Mouse (Mus musculus): ENCODE data around the gene Vipr2.
A peak's percentile ranks its signal among the peaks of the same experiment; 100 is the strongest.

Gene Vipr2

DNA sequence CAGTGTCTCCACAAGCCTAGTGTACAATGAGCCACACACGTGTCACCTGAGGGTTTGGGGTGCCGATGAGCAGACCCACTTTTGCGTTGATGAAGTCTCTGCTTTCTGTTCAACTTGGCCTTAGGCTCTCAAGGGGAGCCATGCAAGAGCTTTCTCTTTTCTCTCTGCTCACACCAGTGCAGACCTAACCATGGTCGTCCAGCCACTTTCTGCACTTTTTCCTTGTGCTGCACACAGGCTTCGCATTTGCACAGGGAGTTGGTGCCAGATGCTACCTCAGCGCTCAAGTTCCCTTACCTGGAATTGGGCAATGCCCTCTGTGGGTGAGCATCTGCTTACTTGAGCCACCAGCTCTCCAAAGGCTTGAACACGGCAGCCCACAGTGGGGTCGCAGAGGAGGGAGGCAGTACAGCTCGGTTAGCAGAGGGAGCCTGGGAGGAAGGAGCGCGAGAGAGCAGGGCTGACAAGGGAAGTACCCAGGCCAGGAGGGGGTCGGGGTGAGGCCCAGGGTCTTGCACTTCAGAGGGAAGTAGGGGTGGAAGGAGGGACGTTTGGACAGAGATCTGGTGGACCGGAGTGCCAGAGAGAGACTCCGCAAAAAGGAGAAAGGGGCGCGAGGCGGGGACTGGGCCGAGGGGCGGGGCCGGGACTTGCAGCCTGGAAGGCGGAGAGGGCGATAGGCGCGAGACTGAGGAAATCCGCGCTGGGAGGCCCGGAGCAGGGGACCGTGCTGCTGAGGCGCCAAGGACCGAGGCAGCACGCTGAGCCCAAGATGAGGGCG is at the start of gene Vipr2:
Gene Vipr2 (plus strand): TSS at position 653 of the 781 bp plus-strand sequence.
- DNase-seq (ENCODE audit: low read depth, low spot score) = no peak

DNA sequence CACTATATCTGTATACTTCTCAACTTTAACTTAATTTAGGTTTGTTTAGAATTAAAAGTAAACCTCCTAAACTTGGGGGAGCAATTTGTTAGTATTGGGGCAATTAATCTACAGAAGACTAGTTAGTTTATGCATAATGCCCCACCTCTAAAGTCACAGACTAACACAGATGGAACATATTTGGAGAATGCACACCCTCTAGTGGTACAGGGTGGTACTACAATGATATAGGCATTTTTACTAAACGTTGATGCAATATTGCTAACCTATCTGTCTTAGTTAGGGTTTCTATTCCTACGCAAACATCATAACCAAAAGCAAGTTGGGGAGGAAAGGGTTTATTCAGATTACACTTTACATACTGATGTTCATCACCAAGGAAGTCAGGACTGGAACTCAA is 49.4 kb upstream of the Vipr2 start:
- DNase-seq (ENCODE audit: low read depth, low spot score) = no peak

DNA sequence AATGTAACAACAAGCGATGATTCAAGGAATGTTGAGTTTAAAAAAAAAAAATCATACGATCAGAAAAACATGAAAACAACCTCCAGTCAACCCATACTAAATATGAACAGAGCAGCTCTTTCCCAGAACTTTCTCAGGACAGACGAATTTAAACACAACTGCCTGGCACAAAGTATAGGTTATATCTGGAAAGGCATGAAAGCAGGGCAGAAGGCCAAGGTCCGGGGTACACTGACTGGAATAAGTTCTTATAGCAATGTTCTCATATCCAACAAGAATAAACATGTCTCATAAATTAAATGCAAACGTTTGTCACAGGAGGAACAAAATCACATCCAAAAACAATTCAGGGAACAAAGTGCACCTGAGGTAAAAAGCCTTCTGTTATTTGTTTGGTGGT is 42.2 kb upstream of the Vipr2 start:
- no peak for DNase-seq (ENCODE audit: low read depth, low spot score)

DNA sequence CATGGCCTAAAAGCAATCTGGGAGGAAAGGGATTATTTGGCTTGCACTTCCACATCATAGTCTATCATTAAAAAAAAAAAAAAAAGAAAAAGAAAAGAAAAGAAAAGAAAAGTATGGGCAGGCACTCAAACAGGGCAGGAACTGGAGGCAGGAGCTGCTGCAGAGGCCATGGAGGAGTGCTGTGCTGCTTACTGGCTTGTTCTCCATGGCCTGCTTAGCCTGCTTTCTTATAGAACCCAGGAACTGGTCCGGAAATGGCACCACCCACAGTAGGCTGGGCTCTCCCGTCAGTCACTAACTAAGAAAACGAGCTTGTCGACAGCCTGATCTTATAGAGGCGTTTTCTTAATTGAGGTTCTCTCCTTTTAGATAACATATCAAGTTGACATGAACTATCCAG is 32.7 kb upstream of the Vipr2 start:
- no peak for DNase-seq (ENCODE audit: low read depth, low spot score)

DNA sequence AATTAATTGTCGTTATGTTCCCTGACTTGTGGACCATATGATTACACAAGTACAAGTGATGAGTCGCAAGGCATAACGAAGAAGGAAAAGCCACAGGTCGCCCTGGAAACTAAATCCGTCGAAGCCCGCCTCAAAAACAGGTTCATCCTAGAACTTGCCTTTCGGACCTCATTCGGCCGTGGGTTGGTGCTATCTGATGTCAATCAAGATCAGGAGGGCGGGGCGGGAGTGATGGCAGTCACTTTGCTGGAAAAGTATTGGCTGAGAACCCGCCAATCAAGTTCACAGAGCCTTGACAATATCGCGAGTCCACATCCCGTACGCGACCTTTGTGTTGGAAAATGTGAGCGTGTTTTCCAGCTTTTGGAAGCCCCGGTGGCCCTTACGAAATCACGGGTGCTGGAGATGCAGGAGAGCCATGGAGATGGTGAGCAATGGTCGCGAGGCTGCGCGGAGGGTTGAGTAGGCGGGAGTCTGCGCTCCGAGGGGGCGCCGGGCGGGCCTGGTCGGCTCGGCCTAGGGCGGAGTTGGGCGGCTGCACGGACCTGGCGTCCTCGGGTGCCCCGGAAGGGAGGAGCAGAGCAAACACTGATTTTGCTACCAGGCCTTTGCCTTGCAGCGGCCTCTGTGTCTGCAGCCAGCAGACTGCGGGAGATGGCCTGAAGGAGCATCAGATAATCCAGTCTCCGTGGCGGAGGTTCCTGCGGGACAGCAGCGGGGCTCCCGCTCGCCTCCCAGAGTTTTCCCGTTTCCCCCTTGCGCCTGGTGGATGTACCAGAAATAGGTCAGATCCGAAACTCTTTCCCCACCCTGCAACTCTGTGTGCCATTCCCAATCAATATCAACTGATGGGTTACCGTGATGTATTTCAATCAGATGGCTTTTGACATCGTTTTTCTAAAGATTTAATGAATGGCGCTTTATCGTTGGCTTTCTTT is 29.8 kb upstream of the Vipr2 start, which contains the start of gene Zfp386:
Gene Zfp386 (plus strand): TSS at position 285 of the 938 bp plus-strand sequence.
- DNase-seq (ENCODE audit: low read depth, low spot score) = peak; percentile 99

DNA sequence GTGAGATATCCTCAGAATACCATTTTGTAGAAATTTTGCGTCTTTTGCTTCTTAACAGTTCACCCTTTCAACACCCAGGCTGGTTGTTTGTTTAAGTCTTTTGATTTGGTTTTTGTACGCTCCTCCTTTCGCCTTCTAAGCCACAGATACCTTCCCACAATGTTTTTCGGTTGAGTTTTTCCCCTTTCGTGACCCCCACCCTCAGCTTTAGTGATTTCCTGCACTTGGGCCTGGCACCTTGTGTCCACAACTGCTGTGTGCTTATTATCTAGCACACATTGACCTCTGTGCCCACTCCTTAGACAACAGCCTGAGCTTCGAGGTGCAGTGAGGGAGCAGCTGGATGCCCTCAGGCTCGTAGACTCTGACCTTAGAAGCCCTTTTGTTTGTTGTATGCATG is 28.8 kb upstream of the Vipr2 start:
- DNase-seq (ENCODE audit: low read depth, low spot score) = no peak

DNA sequence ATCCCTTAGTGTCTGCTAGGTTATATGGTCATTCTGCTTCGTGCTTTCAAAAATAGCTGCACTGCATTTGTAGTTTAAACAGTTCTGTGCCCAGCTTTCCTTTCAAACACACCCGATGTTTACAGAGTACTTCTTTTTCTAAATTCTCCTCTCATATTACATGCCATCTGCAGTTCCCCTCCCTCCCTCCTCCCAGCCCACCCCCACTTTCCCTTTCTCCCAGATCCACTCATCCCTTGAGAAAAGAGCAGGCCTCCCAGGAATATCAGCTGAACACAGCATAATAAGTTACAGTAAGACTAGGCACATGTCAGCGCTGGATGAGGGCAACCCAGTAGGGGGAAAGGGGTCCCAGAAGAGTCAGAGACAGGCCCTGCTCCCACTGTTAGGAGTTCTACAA is 28.3 kb upstream of the Vipr2 start:
- DNase-seq (ENCODE audit: low read depth, low spot score) = no peak

DNA sequence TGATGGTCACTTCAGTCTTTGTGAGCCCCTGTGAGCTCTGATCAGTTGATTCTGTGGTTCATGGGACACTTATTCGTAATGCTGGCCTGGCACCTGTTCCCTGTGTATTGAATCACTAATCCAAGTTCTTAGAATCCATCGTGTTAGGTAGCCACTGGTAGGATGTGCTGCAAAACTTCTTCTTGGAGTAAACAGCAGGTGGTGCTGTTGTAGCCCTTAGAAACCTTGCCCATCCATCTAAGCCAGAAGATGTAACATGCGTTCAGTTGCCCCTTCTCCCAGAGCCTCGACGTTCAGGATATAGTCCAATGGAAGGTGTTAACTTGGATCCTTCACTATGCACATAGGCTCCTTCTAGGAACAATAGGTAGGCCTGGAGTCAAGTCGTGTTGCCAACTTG is 27.8 kb upstream of the Vipr2 start:
- DNase-seq (ENCODE audit: low read depth, low spot score) = no peak

DNA sequence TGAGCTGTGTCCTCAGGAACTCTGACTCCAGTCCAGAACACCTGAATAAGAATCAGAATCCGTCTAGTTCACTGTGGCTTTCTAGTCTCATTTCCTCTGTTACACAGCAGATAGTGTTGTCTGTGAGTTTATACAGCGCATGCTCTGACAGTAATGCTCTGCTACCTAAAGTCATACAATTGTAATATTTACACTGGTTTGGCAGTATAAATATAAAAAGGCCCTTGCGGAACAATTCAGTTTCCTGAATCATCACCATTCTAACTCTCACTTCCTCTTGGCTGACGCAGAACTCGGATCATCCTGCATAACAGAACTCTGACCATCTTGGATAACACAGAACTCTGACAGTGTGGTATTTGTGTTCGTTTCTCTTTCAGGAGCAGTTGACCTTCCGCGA is 23.2 kb upstream of the Vipr2 start:
- no peak for DNase-seq (ENCODE audit: low read depth, low spot score)

DNA sequence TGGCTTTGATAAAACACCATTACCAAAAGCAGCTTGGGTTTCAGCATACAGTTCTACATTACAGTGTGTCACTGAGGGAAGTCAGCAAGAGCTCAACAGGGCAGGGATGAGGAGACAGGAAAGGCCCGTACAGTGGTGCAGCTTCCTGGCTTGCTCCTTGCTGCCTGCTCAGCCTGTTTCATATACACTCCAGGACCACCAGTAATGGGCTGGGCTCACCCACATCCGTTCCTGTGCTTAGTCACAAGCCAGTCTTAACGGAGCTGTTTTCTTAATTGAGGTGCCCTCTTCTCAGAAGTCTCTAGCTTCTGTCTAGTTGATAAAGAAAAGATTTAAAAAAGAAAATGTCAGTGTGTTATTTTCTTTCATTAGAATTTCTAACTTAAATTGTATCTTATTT is 21.4 kb upstream of the Vipr2 start:
- DNase-seq (ENCODE audit: low read depth, low spot score) = no peak

DNA sequence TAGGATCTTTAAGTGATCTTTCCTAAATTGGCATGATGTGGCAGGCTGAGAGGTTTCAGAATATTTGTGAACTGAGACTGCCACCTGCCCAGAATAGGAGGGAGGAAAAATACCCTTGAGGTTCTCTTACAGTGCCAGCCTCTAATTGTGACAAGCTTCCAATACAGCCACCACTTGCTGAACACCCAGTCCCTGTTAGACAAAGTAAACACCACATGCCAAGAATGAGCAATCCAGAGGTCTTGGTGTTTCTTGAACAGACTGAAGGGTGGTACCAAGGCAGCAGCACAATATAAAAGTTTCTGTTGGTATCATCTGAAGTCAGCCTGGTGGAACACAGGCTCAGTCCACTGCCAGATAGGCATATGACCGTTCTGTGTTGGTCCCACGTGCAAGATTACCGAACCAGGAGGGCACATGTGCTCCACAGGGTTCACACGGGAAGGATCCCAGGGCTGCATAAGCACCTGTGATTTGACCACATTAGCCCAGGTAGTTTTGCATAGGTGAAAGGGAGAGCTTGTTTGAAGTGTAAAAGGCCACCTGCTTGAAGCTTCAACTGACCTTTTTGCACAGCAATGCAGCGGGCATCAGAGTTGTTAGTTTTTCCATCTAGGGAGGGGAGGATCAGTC is 15.8 kb upstream of the Vipr2 start:
- no peak for DNase-seq (ENCODE audit: low read depth, low spot score)

DNA sequence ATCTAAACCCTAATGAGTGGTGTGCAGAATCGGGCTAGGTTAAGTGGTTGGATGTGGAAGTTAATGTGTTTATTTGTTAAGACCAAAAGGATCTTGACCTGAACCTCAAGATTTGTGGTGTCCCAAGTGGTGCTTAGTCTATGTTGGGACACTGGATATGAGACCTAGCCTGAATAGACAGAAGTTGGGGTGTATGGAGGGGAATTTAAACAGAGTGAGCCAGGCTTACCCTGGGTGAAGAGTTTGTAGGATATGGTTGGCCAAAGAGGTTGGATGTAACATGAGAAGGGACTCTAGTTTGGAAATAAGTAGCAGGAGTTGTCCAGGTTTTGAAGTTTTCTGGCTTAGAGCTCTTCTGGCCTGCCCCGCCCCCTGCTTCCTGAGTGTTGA is 15.3 kb upstream of the Vipr2 start:
- no peak for DNase-seq (ENCODE audit: low read depth, low spot score)

DNA sequence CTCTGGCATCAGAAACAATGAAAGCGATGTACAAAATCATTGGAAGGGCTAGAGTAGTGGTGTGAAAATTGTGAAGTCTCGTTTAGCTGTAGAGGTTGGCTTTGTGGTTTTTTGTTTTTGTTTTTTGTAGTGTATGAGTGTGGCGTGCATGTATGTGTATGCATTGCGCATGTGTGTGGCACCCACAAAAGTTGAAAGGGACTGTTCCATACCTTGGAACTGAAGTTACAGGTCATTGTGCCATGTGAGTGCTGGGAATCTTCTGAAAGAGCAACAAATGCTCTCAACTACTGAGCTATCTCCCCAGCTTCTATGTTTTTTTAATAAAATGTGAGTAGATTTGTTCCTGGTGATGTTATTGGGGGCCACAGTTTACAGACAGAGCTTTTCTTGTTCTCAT is 14.5 kb upstream of the Vipr2 start:
- DNase-seq (ENCODE audit: low read depth, low spot score) = no peak

DNA sequence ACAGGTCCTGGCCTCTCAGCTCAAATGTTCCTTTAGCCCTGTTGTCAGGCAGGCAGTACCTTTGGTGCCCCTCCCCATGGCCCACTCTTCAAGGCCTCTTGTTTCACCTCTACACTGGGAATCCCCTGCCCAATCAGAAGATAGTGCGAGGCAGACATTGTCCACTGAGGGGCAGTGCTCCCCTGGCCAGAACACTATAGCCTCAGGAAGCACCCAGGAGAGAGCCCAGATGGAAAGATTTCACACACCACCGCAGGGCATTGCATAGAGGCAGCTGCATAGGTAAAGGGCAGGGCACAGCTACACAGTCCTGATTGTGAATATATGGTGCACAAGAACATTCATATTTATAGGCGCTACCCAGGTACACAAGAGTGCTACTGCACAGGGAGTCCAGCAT is 6.5 kb upstream of the Vipr2 start:
- no peak for DNase-seq (ENCODE audit: low read depth, low spot score)

DNA sequence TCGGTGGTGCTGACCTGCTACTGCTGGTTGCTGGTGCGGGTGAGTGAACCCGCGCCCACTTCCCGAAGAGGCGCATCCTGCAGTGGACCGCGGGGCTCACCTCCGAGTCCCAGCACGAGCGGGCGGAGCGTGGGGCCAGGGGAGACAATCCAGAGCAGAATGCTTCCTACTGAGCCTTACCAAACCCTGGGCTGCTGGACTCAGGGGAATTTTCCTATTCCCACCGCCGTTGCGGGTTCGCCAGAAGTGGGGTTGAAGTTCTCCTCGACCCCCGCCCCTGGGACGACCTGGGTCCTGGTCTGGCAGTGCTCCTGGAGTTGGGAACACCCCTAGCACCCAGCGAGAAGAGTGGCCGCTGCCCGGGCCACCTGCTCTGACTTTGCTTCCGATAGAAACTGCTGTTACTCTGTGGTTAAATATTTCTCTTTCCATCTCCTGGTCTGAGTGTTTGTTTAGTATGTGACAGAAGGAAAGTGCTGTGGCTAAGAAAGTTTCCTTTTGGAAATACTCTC is 385 bp downstream of the Vipr2 start:
- DNase-seq (ENCODE audit: low read depth, low spot score) = no peak

DNA sequence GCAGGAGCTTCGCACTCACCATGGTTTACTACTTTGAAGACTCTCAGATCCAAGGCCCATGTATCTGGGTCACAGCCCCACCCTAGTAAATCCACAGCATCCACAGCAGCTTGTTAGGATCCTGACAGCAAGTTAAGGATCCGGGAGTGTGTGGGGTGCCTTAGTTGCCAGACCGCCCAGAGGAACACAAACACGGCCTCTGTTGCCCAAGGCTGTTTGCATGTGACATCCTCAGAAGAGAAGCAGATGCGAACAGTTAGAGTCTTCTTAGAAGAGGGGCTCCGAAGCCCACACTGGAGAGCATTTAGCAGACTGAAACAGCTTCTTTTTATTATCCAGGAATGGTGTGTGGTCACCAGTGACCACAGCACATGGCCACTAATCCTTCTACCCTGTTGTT is 5.6 kb downstream of the Vipr2 start:
- DNase-seq (ENCODE audit: low read depth, low spot score) = no peak

DNA sequence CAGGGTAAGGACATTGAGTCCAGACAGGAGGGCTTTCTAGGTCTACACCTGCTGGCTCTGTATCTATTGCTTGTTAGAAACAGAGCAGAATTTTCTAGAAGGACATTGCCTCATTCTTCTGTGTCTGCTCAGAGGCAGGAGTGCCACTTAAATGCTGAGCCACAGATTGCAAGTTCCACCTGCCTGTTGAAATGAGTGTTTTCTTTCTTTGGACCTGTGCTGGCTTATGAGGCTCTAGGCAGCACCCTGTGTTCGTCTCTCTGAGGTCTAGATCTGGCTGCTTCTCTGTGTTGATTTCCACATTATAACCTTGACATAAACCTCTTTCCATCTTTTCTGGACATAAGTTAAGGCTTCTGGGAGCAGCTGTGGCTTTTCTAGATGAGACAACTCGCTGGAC is 6.8 kb downstream of the Vipr2 start:
- no peak for DNase-seq (ENCODE audit: low read depth, low spot score)

DNA sequence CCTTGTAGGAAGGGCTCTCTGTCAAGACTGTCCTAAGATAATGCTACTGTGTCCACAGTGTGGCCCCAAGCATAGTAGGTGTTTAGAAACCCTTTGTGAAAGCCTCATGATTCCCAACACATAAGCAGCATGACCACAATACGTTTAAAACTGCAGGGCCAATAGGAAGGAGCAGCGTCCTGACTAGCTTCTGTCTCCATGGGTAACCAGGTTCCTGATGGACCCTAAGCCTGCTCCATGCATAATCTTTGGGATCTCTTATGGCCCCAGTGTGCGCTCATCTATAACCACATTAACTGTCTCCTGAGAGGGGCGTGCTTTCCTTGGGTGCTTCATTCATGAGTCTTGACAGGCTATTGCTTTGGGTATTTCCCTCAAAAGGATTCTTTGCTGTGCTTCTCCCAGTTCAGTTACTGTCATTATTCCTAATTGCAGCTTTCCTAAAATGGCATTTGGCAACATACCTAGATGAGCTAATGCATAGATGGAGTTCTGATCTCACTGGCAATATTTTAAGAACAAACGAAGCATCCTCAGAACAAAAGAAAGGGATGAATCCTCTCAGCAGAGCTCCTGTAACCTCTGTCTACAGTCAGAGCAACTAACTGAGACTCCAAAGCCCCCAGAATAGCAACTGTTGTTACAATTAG is 9.6 kb downstream of the Vipr2 start:
- DNase-seq (ENCODE audit: low read depth, low spot score) = no peak

DNA sequence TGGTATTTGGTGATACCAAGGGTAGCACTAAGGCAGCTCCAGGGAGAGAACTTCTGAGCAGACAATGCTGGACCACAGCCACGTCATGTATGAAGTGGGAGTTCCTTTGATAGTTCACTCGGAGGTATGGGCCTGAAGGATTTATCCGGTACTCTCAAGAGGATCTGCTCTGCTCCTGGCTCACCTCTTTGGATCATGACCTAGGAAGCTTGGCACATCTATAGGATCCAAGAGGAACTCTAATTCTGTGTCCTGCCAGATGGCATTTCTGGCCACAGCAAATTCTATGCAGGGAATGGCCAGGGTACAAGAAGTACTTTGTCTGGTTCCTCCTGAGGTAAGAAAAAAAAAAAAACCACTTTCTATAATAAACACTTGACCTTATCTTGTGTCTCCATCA is 12.3 kb downstream of the Vipr2 start:
- no peak for DNase-seq (ENCODE audit: low read depth, low spot score)

DNA sequence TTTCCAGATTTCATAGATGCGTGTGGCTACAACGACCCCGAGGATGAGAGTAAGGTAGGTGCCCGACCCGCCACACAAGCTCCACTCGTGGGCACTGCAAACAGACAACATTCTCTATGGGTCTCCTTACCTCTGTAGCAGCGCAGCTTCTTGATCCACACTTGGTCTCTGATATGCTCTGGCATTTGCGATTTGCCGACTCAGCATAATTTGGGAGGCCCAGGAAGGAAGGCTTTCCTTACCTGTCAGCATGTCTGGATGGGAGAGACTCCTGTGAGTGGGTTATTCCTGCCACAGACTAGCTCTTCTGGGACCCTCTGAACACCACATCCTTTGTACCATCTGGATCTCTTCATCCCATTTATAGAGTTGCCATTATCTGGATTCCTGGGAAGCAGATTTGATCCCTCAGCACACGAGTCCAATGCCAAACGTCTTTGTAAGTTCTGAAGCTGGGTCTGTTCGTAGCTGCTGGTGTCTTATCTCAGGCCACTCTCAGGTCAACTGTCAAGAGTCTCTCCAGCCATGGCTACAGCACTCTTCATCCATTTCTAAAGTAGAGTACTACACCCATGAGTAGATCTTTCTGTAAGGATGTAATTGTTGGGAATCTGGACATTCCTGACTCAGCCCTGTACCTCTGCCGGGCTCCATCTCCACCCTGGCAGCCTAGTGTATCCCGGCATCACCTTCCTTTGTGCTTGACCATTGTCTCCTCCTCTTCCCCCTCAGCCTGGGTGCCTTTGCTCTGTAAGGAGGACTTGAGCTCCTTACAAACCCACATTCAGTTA is 17.4 kb downstream of the Vipr2 start:
- DNase-seq (ENCODE audit: low read depth, low spot score) = no peak

DNA sequence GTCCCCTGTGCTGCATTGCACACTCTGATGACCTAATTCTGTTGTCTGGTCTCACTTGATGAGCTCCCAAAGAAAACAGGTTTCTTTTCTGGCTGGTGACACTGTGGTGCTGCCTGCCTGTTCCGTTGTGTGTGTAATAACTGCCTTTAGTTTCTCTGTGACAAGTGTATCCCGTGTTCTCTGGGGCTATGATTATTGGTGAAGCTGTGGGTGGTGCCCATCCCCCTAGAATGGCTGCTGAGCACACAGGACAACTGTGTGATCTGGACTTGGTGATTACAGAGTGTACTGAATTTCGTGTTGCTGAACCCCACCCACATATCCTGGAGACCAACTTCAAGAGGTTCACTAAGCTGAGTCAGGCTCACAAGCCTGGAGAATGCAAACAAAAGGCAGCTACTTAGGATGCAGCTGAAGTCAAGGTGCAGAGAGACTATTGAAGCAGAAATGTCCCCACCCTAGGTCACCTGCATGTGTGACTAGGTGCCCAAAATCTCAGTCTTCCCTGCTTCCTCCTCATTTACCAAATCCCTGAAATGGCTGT is 18.9 kb downstream of the Vipr2 start:
- DNase-seq (ENCODE audit: low read depth, low spot score) = peak; percentile 21
